Mouse (Mus musculus) limb, embryonic 13.5 days (tissue): ENCODE results near the gene Lrfn4. TPM values are rescaled to one million over a fixed set of nuclear protein-coding genes. Genes with fewer than 3 reads are reported as not detected.

Experiments used
- ATAC-seq: fragments of 200-750 bp; cut with Nextera tagmentation; 2 replicates; pipeline ENCODE4 v1.8.0; 2017; ENCODE audit warnings: low read depth, moderate number of reproducible peaks, moderate TSS enrichment; ENCODE audit not compliant: low FRiP score
- H3K27ac ChIP-seq: fragments of 300-500 bp; sonication (generic); 2 replicates; pipeline ENCODE4 v1.5.1; 2015; ENCODE audit warnings: inconsistent platforms, mild to moderate bottlenecking, moderate library complexity
- H3K27me3 ChIP-seq: fragments of 300-500 bp; sonication (generic); 2 replicates; pipeline ENCODE4 v1.6.1; 2015; ENCODE audit warnings: mild to moderate bottlenecking, inconsistent platforms
- H3K36me3 ChIP-seq: fragments of 300-500 bp; sonication (generic); 2 replicates; pipeline ENCODE4 v1.6.1; 2015; ENCODE audit warnings: inconsistent platforms, mild to moderate bottlenecking, moderate library complexity
- H3K4me1 ChIP-seq: fragments of 300-500 bp; sonication (generic); 2 replicates; pipeline ENCODE4 v1.6.1; 2015; ENCODE audit warnings: inconsistent platforms
- H3K4me2 ChIP-seq: fragments of 300-500 bp; sonication (generic); replicated peaks from 2 replicates; pipeline ENCODE4 v1.6.1; 2015; ENCODE audit warnings: inconsistent platforms, mild to moderate bottlenecking, moderate library complexity
- H3K4me3 ChIP-seq: fragments of 300-500 bp; sonication (generic); 2 replicates; pipeline ENCODE4 v1.5.1; 2015; ENCODE audit warnings: moderate library complexity, mild to moderate bottlenecking, inconsistent platforms
- H3K9ac ChIP-seq: fragments of 300-500 bp; sonication (generic); 2 replicates; pipeline ENCODE4 v1.6.1; 2015; ENCODE audit warnings: mild to moderate bottlenecking, inconsistent platforms
- H3K9me3 ChIP-seq: fragments of 300-500 bp; sonication (generic); 2 replicates; pipeline ENCODE4 v1.6.1; 2016; ENCODE audit warnings: inconsistent platforms
- WGBS: fragments of 180-500 bp; shearing (Covaris S2); methylation state at CpG from one replicate; pipeline ENCODE4 v1.1.7; 2015; 5-methylcytosine and 5-hydroxymethylcytosine counted together
- polyA plus RNA-seq: library from polyadenylated mRNA; unstranded; fragments of >200 nt; fragmentation: Nextera tagmentation; extraction: Ambion mirVana; gene quantifications from 2 replicates; pipeline ENCODE4 v1.2.1, GENCODE M21; 2015

The Lrfn4 gene
- polyA plus RNA-seq, 1 experiment from 2014 or later, result 6.4 TPM

DNA sequence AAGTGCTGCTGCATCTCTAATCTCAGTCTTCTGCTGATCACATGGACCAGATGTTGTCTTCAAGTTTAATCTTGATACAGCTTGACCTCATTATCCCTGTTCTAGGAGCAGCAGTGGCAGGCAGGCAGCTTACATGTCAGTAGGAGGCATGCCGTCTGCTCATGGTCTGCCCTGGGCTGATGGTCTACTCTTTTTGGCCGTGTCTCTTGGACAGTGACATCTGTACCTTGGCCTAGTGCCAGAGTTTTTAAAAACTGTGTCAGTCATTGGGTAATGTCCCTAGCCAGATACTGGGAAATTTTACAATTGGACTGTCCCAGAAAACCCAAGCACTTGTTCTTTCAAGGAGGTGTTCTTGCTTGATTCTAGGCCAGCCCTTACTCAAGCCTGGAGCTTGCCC, 36.7 kb downstream of the Lrfn4 start:
- Histone ChIP-seq H3K4me1 (no peaks in the 10 kb centered on the region), H3K27ac (no peak overlapping the region), H3K4me2 (no peak overlapping the region), H3K36me3 (no peaks in the 10 kb centered on the region), H3K9ac (no peak overlapping the region), H3K27me3 (no peaks in the 10 kb centered on the region), H3K9me3 (no peaks in the 10 kb centered on the region), H3K4me3 (no peak overlapping the region)
- ATAC-seq, result no peak
- WGBS, result 66% methylated on average over 2 of the region's 2 CpGs

DNA sequence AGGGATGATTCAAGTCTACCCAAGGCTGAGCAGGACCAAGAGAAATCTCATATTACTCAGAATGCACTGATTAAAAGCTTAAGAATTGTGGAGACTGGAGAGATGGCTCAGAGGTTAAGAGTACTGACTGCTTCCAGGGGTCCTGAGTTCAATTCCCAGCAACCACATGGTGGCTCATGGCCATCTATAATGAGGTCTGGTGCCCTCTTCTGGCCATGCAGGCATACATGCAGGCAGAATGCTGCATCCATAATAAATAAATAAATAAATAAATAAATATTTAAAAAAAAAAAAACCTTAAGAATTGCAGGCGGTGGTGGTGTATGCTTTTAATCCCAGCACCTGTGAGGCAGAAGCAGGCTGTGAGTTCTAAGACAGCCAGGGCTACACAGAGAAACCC, 42.2 kb downstream of the Lrfn4 start:
- 71% methylated on average over 1 of the region's 1 CpGs for WGBS
- H3K27me3 ChIP-seq, result no peaks in the 10 kb centered on the region
- no peak overlapping the region for H3K27ac ChIP-seq
- no peak for ATAC-seq
- H3K36me3 ChIP-seq, result no peaks in the 10 kb centered on the region
- no peaks in the 10 kb centered on the region for H3K9me3 ChIP-seq
- no peak overlapping the region for H3K4me2 ChIP-seq
- no peaks in the 10 kb centered on the region for H3K4me1 ChIP-seq
- H3K9ac ChIP-seq, result no peak overlapping the region
- no peak overlapping the region for H3K4me3 ChIP-seq

DNA sequence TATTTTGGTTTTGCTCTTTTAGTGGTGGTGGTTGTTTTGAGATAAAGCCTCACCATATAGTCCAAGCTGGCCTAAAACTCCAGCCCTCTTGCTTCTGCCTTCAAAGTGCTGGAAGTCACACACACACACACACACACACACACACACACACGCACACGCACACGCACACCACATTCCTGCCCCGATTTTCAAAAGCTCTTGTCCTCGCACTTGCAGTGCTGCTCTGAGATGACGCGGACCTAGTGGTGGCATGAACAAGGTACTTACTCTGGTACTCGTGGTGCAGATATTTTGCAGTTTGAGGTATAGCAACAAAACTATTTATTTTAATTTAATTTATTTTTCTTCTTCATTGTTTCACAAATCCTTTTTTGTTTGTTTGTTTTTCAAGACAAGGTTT, 43.0 kb downstream of the Lrfn4 start:
- no peaks in the 10 kb centered on the region for H3K27me3 ChIP-seq
- no peak overlapping the region for H3K9ac ChIP-seq
- no peak overlapping the region for H3K4me3 ChIP-seq
- no peaks in the 10 kb centered on the region for H3K9me3 ChIP-seq
- H3K4me2 ChIP-seq, result no peak overlapping the region
- H3K36me3 ChIP-seq, result no peaks in the 10 kb centered on the region
- no peak overlapping the region for H3K27ac ChIP-seq
- no peak for ATAC-seq
- WGBS, result 88% methylated on average over 8 of the region's 8 CpGs
- no peaks in the 10 kb centered on the region for H3K4me1 ChIP-seq

DNA sequence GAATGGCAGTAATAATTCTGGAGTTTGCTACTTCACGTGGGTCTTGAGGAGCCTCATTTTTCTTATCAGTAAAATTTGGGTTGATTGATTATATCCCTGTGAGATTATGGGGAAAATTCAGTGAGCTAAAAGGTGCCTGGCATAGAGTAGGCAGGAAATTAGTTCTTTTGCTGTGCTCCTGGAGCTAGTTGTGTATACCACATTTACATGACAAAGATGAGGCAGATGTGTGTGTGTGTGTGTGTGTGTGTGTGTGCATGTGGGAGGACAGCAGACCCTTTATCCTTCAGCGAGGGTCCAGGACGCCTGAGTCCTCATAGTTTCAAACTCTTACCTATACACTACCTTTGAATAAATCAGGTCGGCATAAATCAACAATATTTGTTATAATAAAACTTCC, 43.4 kb downstream of the Lrfn4 start:
- 71% methylated on average over 4 of the region's 4 CpGs for WGBS
- no peak for ATAC-seq
- no peak overlapping the region for H3K9ac ChIP-seq

DNA sequence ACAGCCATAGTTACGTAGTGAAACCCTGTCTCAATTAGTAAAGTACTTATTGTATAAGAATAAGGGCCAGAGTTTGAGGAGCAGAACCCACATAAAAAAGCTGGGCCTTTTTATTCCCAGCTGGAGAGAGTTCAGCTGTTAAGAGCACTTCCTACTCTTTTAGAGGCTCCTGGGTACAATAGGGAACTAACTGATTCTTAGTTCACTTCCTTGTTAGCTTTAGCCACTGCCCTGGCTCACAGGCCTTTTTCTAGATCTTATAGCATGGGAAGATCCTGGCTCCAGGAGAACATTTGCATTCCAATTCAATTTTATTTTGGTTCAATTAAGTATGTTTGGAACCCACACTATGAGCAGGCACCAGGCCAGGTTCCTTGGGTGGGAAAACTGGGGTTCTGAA, 43.8 kb downstream of the Lrfn4 start:
- H3K27ac ChIP-seq, result no peak overlapping the region
- no peak overlapping the region for H3K4me2 ChIP-seq
- no peaks in the 10 kb centered on the region for H3K9me3 ChIP-seq
- H3K4me3 ChIP-seq, result no peak overlapping the region
- no peak for ATAC-seq
- no peaks in the 10 kb centered on the region for H3K4me1 ChIP-seq
- H3K36me3 ChIP-seq, result no peaks in the 10 kb centered on the region
- H3K27me3 ChIP-seq, result no peaks in the 10 kb centered on the region
- 84% methylated on average over 1 of the region's 1 CpGs for WGBS
- no peak overlapping the region for H3K9ac ChIP-seq

More for the DNA sequence above, 43.4 kb downstream of the Lrfn4 start:
- Histone ChIP-seq H3K27me3 (no peaks in the 10 kb centered on the region), H3K4me2 (no peak overlapping the region), H3K4me1 (no peaks in the 10 kb centered on the region), H3K36me3 (no peaks in the 10 kb centered on the region), H3K27ac (no peak overlapping the region), H3K9me3 (no peaks in the 10 kb centered on the region), H3K4me3 (no peak overlapping the region)

DNA sequence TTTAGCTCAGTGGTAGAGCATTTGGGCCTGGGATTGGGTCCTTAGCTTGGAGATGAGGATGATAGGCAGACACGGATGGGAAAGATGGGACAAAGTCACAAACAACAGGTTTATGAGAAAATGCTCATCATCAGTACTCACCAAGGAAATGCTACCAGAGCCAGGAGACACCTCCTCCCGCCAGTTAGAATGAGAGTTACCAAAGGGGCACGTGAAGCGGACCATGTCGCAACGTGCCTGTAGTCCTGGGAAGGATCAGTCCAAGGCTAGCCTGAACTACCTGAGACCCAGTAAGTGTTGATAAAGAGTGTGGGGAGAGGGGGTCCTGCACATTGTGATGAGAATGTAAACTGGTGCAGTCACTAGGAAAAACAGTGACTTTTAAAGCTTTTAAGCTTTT, 44.7 kb downstream of the Lrfn4 start:
- WGBS, result 84% methylated on average over 6 of the region's 6 CpGs
- Histone ChIP-seq H3K27ac (no peak overlapping the region), H3K27me3 (no peaks in the 10 kb centered on the region), H3K9ac (no peak overlapping the region), H3K4me3 (no peak overlapping the region), H3K4me1 (no peaks in the 10 kb centered on the region), H3K9me3 (no peaks in the 10 kb centered on the region), H3K4me2 (no peak overlapping the region), H3K36me3 (no peaks in the 10 kb centered on the region)
- no peak for ATAC-seq

DNA sequence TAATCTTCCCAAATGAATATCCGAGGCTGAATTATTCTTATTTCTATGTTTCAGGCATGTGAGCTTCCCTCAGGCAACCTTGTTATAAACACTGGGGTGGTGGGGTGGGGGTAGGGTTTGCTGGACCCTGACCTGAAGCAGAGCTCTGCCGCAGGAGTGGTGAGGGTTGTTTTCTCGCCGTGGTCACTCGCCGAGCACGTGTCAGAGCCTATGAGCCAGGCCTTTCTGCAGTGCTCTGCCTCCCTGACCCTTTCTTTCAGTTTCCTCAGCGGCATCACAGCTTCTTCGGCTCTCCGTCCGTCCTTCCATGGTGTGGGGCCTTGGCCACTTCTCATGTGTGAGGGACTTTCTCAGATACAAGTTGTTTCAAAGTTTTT, 45.2 kb downstream of the Lrfn4 start:
- Histone ChIP-seq H3K9me3 (no peaks in the 10 kb centered on the region), H3K4me2 (no peak overlapping the region), H3K27ac (no peak overlapping the region), H3K27me3 (no peaks in the 10 kb centered on the region), H3K9ac (no peak overlapping the region), H3K36me3 (no peaks in the 10 kb centered on the region), H3K4me3 (no peak overlapping the region), H3K4me1 (no peaks in the 10 kb centered on the region)
- WGBS, result 84% methylated on average over 11 of the region's 11 CpGs
- ATAC-seq, result no peak

DNA sequence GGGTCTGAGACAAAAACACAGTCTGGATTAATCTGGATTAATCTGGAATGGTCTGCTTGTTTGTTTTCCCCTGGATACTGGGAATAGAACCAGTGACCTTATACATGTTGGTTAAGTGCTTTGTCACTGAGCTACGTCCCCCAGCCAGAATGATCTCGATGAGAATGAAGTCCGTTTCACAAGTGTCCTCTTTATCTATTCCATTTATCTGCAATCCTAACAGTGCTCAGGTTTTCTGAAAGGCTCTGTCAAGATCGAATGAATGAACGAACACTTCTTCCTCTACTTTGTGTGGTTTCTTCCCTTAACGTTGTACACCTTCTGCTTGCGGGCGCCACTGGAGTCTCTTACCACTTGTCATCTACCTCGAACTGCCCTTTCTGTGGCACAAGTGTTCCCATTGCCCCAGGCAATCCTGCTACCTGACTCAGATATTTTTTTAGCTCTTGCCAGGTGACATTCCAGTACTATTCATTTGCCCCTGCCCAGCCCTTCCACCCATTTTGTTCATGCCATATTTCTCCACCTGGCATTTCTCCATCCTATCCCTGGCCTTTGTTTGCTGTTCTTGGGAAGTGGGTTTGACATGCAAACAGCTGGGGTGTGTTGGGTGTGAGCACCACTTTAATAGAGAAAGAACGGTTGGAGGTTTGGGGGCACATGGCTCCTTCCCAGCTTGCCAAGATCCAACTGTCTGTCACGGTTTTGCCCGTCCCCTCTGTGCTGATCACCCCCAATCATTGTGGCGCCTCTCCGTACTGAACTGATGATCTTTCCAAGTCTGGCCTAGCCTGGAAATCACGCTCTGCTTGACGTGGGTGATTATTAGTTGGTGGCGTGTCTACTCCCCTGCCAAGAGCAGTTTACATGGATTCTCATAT, 45.9 kb downstream of the Lrfn4 start:
- no peak overlapping the region for H3K4me3 ChIP-seq
- 85% methylated on average over 17 of the region's 17 CpGs for WGBS
- H3K27ac ChIP-seq, result no peak overlapping the region
- no peaks in the 10 kb centered on the region for H3K4me1 ChIP-seq
- no peak overlapping the region for H3K4me2 ChIP-seq
- H3K9me3 ChIP-seq, result no peaks in the 10 kb centered on the region
- ATAC-seq, result no peak
- H3K36me3 ChIP-seq, result no peaks in the 10 kb centered on the region
- H3K9ac ChIP-seq, result no peak overlapping the region
- H3K27me3 ChIP-seq, result no peaks in the 10 kb centered on the region

DNA sequence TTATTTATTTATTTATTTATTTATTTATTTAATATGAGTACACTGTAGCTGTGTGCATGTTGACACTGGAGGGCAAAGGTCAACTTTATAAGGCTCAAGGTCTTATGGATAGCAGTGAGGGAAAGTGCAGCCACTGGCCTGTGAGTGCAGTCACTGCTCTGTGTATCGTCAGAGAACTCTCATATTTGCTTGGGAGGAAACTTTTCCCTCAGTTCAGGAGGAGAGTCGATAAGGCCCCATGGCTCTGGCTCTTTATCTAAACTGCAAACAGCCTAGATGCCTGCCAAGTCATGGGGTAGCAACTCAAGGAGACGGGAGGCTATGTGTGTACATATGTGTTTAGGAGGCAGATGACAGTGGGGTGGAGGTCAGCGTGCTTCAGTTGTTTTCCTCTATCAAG, 46.6 kb downstream of the Lrfn4 start:
- H3K9ac ChIP-seq, result no peak overlapping the region
- no peaks in the 10 kb centered on the region for H3K27me3 ChIP-seq
- no peak for ATAC-seq
- WGBS, result 85% methylated on average over 4 of the region's 4 CpGs
- no peaks in the 10 kb centered on the region for H3K9me3 ChIP-seq
- no peak overlapping the region for H3K27ac ChIP-seq
- H3K4me3 ChIP-seq, result no peak overlapping the region
- no peak overlapping the region for H3K4me2 ChIP-seq
- no peaks in the 10 kb centered on the region for H3K36me3 ChIP-seq
- H3K4me1 ChIP-seq, result no peaks in the 10 kb centered on the region

DNA sequence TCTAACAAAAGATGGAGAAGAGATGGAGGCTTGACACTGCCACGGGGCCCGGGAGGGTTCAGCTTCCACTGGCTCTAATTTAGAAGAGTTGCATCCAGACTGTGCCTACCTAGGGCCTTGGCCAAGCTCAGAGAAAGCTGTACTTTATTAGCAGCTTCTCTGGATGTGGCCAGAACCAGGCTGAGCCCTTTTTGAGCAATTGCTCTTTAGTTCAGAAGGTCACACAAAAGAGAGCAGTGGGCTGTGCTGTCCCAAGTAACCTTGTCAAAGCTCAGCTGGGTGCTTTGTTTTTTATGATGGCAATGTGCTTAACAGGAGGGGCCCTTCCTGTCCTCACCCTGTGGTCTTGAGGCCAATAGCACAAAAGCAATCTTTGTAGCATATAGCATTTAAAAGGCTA, 47.8 kb downstream of the Lrfn4 start:
- Histone ChIP-seq H3K4me3 (no peak overlapping the region), H3K36me3 (no peaks in the 10 kb centered on the region), H3K4me2 (no peak overlapping the region), H3K27me3 (no peaks in the 10 kb centered on the region), H3K9ac (no peak overlapping the region), H3K27ac (no peak overlapping the region), H3K9me3 (no peaks in the 10 kb centered on the region), H3K4me1 (no peaks in the 10 kb centered on the region)
- no peak for ATAC-seq
- 80% methylated on average over 2 of the region's 2 CpGs for whole genome bisulfite sequencing

DNA sequence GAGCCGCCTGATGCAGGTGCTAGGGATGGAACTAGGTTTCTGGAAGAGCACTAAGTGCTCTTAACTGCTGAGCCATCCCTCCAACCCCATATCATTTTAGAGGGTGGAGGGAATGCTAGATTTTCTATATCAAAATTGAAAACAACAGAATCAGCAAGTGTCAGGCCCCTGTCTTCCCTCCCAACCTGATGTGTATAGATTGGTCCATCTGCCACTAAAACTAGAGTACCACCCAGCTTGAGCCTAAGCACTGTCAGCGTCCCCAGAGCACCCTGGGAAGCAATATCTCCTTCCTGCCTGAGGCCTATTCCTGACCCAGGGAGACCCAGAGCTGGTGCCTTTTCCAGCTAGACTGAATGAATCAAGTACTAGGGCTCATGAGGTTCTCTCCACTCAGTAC, 48.6 kb downstream of the Lrfn4 start:
- H3K27me3 ChIP-seq, result no peaks in the 10 kb centered on the region
- WGBS, result 79% methylated on average over 2 of the region's 2 CpGs
- H3K27ac ChIP-seq, result no peak overlapping the region
- no peak overlapping the region for H3K4me3 ChIP-seq
- no peaks in the 10 kb centered on the region for H3K4me1 ChIP-seq
- no peaks in the 10 kb centered on the region for H3K36me3 ChIP-seq
- ATAC-seq, result no peak
- H3K9ac ChIP-seq, result no peak overlapping the region
- H3K9me3 ChIP-seq, result no peaks in the 10 kb centered on the region
- H3K4me2 ChIP-seq, result no peak overlapping the region

DNA sequence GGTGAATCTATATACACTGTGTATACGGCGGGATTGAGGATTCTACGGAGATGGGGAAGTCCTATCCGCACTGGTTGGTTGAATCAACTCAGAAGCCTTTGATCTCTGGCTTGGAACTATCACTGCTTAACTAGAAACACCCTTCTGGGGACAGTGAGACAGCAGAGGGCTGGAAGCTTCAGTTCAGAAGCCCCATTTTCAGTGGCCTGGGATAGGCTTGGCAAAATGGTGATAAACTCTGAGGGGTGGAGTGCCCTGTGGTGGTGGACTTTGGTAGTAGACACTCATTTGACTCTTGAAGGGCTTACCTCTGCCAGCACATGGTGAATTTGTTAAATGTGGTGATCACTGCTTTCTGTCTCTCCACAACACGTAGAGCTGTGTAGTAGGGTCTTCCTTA, 49.8 kb downstream of the Lrfn4 start:
- Histone ChIP-seq H3K9ac (no peak overlapping the region), H3K36me3 (no peaks in the 10 kb centered on the region), H3K9me3 (no peaks in the 10 kb centered on the region), H3K27ac (no peak overlapping the region), H3K27me3 (no peaks in the 10 kb centered on the region), H3K4me3 (no peak overlapping the region), H3K4me1 (no peaks in the 10 kb centered on the region), H3K4me2 (no peak overlapping the region)
- WGBS, result 84% methylated on average over 5 of the region's 5 CpGs
- ATAC-seq, result no peak
